Mouse (Mus musculus) lung, postnatal 25 days (tissue): ENCODE results near the gene Nol4l.
A peak's percentile ranks its signal among the peaks of the same experiment; 100 is the strongest.

ENCODE experiments used
- DNase-seq: peaks from one replicate; pipeline ENCODE4 v3.0.0; 2022; ENCODE audit warnings: low spot score

Gene Nol4l

DNA sequence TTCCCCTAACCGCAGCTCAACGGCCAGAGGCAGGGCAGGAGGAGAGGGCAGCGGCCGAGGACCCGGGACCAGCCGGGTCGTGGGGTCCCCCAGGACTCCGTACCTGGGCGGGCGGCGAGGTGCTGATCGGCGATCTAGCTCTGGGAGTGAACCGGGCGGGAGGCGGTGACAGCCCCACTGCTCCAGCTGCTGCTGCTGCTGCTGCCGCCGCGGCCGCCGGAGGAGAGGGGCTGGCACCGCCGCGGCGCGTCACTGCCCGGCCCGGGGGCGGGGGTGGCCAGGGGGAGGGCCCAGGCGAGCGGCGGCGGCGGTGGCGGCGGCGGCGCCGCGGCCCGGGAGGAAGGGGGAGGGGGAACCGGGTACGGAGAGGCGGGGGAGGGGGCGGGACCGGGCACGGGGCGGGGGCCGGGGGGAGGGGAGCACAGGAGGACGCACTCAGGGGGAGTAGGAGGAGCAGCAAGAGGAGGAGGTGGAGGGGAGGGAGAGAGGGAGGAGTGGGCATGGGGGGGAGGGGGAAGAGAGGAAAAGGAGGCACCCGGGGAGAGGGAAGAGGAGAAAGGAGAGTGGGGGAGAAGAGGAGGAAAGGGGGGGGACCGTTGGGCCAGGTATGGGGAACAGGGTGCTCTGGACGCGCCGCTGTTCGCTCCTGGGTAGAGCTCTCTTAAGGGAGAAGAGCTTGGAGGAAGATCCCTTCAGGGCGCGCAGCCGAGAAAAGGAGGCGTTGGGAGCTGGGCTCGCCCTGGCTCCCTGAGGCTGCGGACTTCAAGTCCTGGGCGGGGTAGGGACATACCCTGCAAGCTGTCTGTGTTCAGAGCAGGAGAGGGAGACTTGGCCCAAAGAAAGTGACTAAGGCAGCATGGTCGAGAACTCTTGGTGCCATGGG lies 85.3 kb downstream of the Nol4l start:
- DNase-seq, result peak; percentile 70

DNA sequence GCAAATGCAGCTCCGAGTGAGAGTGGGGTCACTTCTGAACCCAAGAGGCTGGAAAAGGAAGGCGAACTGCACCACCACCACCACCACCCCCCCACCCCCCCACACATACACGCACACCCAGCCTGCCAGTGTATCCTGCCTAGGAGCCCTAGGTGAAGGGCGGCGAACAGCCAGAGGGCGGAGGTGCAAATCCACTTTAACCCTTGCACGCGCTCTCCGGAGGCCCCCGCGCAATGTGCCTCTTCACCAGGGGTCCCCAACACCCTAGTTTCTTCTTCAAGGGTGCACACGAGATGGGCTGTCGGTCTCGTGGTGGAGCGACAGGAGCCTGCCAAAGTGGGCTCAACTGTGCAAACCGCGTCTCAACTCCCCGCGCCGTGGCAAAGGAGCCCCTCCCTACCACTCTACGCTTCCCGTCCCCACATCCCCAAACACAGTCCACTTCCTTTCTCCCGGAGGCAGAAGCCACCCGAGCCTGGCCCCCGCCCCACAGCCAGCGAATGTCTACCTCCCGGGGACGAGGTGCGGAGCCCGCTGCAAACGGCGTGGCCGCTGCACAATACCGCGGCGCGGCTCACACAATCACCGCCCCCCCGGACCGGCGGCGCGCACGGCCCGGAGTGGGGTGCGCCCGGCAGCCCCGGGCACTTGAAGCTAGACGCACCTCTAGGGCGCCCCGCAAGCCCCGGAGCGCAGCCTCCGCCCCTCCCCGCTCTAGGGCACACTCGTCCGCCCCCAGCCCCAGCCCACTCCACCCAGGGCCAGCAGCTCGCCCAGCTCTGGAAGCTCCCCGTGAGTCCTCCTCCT lies 86.1 kb downstream of the Nol4l start:
- DNase-seq, result no peak

GRCm38 (mm10) chr2:153442720-153443119 lies 87.1 kb downstream of the Nol4l start:
- DNase-seq, result no peak

- DNase-seq, result no peak
Observed at GRCm38 (mm10) chr2:153441228-153441627, 88.5 kb downstream of the Nol4l start.

DNA sequence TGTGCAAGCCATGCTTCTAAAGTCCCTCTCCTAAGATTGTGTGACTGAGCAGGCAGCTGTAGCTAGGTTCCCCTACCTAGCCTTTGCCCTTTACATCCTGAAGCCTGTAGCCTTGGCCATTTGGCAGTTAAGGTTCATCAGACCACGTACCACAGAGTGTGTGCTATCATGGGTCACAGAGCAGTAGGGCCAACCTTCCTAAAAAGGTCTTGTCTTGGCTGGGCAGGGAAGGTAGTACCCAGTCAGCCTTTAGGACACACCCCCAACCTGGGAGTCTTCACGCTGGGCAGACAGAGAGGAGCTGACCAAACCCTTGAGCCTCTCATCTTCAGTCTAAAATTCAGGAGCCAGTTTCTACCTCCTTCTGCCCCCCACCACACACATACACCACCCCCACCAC lies 89.0 kb downstream of the Nol4l start:
- DNase-seq, result no peak

DNA sequence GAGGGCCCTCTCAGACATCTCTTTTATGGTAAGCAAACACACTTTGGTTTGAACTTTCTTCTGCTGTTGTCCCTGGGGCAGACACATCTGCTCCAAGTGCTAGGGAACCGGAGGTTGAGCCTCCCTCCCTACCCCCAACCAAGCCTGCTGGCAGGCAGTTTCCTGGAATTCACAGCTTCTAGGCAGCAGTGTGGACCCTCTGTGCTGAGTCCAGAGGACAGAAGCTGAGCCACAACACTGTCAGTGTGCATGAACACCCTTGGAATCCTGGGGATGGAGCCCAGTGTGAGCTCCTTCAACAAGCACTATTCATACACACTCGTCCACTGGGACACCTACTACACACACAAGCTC lies 92.5 kb downstream of the Nol4l start:
- no peak for DNase-seq

- DNase-seq, result peak; percentile 72
Observed at GRCm38 (mm10) chr2:153436641-153437305, 93.0 kb downstream of the Nol4l start.

GRCm38 (mm10) chr2:153434880-153435831 lies 94.6 kb downstream of the Nol4l start:
- DNase-seq, result no peak

DNA sequence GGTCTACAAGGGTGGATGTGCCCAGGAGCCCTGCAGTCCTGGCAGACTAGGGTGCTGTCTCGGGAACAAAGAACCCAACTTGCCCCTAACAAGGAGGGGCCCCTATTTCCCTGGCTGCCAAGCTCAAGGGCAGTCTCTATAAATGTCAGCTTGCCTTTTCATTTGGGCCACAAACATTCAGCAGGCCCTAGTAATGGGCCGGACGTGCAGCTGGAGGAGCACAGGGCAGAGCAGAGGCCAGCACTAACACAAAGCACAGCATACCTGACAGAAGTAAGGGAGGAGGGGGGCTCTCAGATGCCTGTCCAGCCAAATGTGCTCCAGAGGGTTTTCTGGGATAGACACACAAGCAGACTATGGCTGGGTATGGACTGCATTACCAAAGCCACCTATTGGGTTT lies 95.9 kb downstream of the Nol4l start:
- DNase-seq, result no peak

GRCm38 (mm10) chr2:153432492-153432891 lies 97.3 kb downstream of the Nol4l start:
- DNase-seq, result no peak

DNA sequence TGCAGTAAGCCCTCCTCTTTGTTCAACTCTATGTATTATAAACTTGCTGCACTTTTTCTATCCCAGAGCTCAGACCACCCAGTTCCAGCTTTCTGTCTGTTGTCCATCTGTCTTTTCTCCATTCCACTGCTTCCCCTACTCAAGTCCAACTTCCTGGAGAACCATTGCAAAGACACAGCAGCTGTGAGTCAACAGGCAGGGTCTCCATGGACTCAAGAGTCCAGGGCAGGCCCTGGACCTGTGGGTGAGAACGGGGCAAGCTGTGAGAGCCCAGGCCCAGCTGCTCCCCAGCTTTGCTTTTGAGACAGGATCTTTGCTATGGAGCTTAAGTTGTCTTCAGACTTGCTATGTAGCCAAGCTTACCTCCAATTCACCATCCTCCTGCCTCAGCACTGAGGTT lies 99.2 kb downstream of the Nol4l start:
- DNase-seq, result no peak

- DNase-seq, result peak; percentile 64
Observed at GRCm38 (mm10) chr2:153428485-153428884, 101.3 kb downstream of the Nol4l start.

GRCm38 (mm10) chr2:153426931-153427330 lies 102.8 kb downstream of the Nol4l start:
- DNase-seq, result no peak

DNA sequence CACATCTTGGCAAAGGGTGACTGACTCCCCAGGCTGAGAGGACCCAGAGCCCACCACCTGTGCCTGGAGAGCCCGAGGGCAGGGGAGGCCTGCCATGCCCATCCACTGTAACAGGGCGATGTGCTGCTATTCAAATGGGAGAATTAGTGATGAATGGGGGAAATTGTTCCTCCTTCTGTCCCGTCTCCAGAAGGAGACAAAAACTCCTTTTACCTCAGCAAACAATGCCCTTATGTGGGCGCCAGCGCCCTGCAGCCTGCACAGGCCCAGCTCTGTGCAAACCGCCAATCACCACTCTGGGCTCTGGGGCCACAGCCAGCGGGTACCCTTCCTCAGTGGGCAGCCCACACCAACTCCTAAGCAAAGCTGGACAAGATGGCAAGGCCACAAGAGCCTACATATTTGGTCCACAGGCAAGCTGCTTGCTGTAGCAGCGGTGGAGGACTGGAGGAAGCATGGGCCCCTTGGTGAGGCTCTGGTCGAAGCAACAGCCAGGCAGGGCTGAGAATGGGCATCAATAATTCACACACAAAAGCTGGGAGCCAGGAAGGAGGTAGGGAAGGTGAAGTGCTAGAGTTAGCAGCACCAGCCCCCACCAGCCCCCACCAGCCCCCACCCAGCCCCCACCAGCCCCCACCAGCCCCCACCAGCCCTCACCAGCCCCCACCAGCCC lies 103.6 kb downstream of the Nol4l start:
- no peak for DNase-seq

DNA sequence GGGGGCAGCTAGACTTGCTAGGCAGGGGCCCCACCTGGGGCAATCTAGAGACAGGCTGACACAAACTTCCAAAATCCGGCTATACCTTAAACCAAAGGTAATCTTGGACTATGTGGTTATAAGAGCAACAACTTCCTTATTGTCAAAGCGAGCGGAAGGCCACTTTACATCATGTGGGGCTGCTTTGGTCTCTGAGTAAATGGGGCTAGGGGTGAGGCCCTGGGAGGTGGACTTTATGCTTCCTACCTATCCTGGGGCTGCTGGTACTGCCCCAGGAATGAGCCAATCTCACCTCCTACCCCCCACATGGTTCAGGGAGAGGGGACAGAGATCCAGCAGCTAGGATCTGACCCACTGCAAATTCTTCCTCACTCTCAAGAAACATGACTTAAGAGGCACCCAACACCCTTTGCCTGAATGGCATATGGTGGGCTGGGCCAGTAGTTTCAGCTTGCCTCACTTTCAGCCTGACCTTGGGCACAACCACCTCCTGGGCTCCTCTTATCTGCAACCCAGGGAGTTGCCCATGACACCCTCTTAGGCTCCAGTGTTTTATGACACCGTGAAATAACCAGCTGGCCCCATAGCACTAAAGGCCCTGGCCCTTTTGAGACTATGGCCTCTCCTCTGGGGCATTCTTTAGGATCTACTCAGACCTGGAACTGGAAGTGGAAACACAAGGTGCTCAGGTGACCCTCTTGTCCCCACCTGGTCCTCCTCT lies 104.5 kb downstream of the Nol4l start:
- no peak for DNase-seq

DNA sequence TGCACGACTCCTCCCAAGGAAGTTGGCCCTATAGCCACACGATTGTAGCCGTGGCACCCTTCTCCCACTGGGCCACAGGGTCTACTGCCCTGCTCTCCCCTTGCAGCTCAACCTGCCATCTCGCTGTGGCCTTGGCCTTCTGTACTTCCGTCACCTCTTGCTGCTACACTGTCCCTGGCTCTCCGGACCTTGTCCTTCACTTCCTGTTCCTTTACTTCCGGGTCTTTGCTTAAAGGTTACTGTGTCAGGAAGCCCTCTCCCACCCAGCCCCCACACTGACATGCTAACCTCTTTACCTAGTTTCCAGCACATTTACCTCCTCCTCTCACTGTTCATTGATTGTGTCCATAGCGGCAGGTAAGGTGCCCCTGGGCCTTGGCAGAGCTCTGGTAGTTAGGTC lies 105.2 kb downstream of the Nol4l start:
- no peak for DNase-seq

GRCm38 (mm10) chr2:153423113-153423512 lies 106.7 kb downstream of the Nol4l start:
- DNase-seq, result no peak

GRCm38 (mm10) chr2:153422051-153422450 lies 107.7 kb downstream of the Nol4l start:
- peak; percentile 42 for DNase-seq

GRCm38 (mm10) chr2:153421233-153421632 lies 108.5 kb downstream of the Nol4l start:
- DNase-seq, result no peak

DNA sequence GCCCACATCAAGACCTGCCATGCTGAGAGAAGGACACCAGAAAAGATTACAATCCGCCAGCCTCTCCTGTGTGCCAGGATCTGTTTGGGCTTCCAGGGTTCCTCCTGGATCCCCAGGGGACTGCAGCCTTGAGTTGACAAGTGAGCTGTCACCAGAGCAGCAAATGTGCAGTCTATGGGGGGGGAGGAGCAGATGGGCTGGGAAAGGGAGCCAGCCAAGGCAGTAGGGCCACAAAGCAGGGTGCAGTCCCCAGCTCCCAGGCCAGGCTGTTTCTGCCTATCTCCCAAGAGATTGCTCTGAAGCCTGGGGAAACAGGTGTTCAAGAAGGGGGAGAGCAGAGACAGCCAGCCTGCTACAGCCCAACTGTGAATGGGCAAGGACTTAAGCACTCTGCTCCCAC lies 111.4 kb downstream of the Nol4l start:
- DNase-seq, result no peak
